13 mouse cellular contexts compared by ENCODE assay signal in the genomic region with DNA sequence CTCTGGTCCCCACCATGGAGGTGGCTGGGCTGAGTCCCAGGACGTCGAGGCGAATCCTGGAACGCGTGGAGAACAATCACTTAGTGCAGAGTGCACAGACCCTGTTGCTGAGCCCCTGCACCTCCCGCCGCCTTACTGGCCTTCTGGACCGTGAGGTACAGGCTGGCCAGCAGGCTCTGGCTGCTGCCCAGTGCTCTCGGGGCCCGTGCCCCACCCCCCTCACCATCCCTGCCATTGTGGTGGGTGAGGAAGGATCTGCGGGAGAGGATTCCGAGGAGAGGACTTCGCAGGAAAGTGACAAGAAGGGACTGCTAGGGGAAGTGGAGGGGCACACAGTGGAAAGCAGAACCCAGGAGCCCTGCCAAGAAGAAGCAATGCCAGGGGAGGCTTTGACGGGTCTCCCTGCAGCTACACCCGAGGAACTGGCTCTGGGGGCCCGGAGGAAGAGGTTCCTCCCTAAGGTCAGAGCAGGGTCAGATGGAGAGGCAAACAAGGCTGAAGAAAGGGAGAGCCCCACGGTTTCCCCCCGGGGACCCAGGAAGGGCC. TPM values are rescaled to one million over a fixed set of nuclear protein-coding genes. Genes with fewer than 3 reads are reported as not detected.
DNase-seq lines count a peak whose midpoint lies in the region; ATAC-seq lines count a peak whose summit lies in the region.
"Had no signal": no experiment of that assay in that cellular context is flagged by ENCODE, and none has a peak within 500 bp of the region (broad histone marks: within the 10 kb centered on the region; RNA-seq: fewer than 3 reads in every experiment).

No protein-coding gene starts in this region.

- no peak overlapping the region for H3K4me3 ChIP-seq in heart, embryonic 12.5 days
- H3K4me3 ChIP-seq in stomach, embryonic 16.5 days (replicated peaks; ENCODE audit: low read length) = no peak overlapping the region

- peak overlapping the region; percentile 72 for H3K27ac ChIP-seq in heart, embryonic 12.5 days (ENCODE audit: poor library complexity, severe bottlenecking)
- H3K27ac ChIP-seq in stomach, embryonic 16.5 days (ENCODE audit: low read length) = peak overlapping the region; percentile 17; the same call in 1 of the 2 replicates

- peak overlapping the region; percentile 66 for H3K9ac ChIP-seq in heart, embryonic 12.5 days
- H3K9ac ChIP-seq in stomach, embryonic 16.5 days (ENCODE audit: low read length) = peak overlapping the region; percentile 28; the same call in 1 of the 2 replicates

- no peak for DNase-seq in heart, adult 8-10 months (ENCODE audit: low spot score)
- peak; percentile 43 for DNase-seq in left cerebral cortex, postnatal 4 days
- DNase-seq in left cerebral cortex, adult 11 months (ENCODE audit: low spot score) = no peak
- no peak for DNase-seq in frontal cortex, postnatal 14 days (ENCODE audit: low spot score in 2 of 2)
- DNase-seq: cerebellum, adult 11 months; kidney, adult 9 months; right cerebral cortex, postnatal 14 days had no signal

- H3K9me3 ChIP-seq in heart, embryonic 12.5 days (replicated peaks) = no peaks in the 10 kb centered on the region
- no peaks in the 10 kb centered on the region for H3K9me3 ChIP-seq in stomach, embryonic 16.5 days (replicated peaks; ENCODE audit: control insufficient read depth, low read length)

- H3K4me1 ChIP-seq in heart, embryonic 12.5 days (replicated peaks) = peaks cover 21% of the 10 kb centered on the region
- peaks cover 7% of the 10 kb centered on the region; the same call in 1 of the 2 replicates for H3K4me1 ChIP-seq in stomach, embryonic 16.5 days (ENCODE audit: control insufficient read depth, insufficient read depth, low read length)

- H3K36me3 ChIP-seq in heart, embryonic 12.5 days = peaks cover 68% of the 10 kb centered on the region
- no peaks in the 10 kb centered on the region for H3K36me3 ChIP-seq in stomach, embryonic 16.5 days (ENCODE audit: control insufficient read depth, insufficient read depth, low read length)

- 57% methylated on average over 18 of the region's 18 CpGs for WGBS in heart, embryonic 12.5 days
- 44% methylated on average over 18 of the region's 18 CpGs for WGBS in stomach, embryonic 16.5 days

- intact Hi-C loops in left cerebral cortex, postnatal 4 days (cut with DNase I) = no loop called here

- no peaks in the 10 kb centered on the region for H3K27me3 ChIP-seq in heart, embryonic 12.5 days (replicated peaks)
- H3K27me3 ChIP-seq in stomach, embryonic 16.5 days (ENCODE audit: control insufficient read depth, insufficient read depth, low read length) = no peaks in the 10 kb centered on the region

- peak; percentile 15; the same call in 1 of the 2 replicates for ATAC-seq in heart, embryonic 12.5 days (ENCODE audit: insufficient number of reproducible peaks, low FRiP score)
- peak; percentile 56 to 66; a peak in 2 of 4 replicates for ATAC-seq in hematopoietic stem cell, adult 5-6 weeks (replicated peaks in 1 of 2; ENCODE audit: insufficient read depth in 1 of 2, low FRiP score in 2 of 2, low TSS enrichment in 1 of 2, low read depth in 1 of 2, poor library complexity in 2 of 2, severe bottlenecking in 2 of 2)
- peak; percentile 35; the same call in 1 of the 2 replicates for ATAC-seq in stomach, embryonic 16.5 days (ENCODE audit: insufficient read depth, low FRiP score)
- no peak for ATAC-seq in erythroblast, adult 5-6 weeks (replicated peaks; ENCODE audit: low FRiP score, poor library complexity, severe bottlenecking)
- ATAC-seq: lung, postnatal 0 days had no signal

- no peak overlapping the region for H3K4me2 ChIP-seq in heart, embryonic 12.5 days
- H3K4me2 ChIP-seq in stomach, embryonic 16.5 days (ENCODE audit: low read depth, low read length) = no peak overlapping the region
- H3K4me2 ChIP-seq: liver, embryonic 11.5 days had no signal

RNA-seq across cellular contexts. Expression of gene Slc28a1, which starts 21.1 kb away (rescaled TPM):
- 0.14 and 0.26 TPM in 2 replicates for polyA plus RNA-seq in heart, embryonic 12.5 days (2016; fragmentation: Nextera tagmentation; extraction: Ambion mirVana)
- under 1 TPM in 3 of 4 experiments, not detected in 1; 0.09 to 0.31 (median 0.16) TPM for total RNA-seq in heart, adult 8-10 months (2022)
- total RNA-seq in left cerebral cortex, postnatal 4 days (2021) = under 1 TPM in 1 of 2 experiments, not detected in 1; 0.12 TPM
- total RNA-seq in hematopoietic stem cell, adult 5-6 weeks (2017) = not detected in 2 replicates
- 0.61 and 0.77 TPM in 2 replicates for polyA plus RNA-seq in stomach, embryonic 16.5 days (2015; fragmentation: Nextera tagmentation; extraction: Ambion mirVana)
- 0.84 TPM in 1 of 2 replicates, not detected in the other for total RNA-seq in erythroblast, adult 5-6 weeks (2015; ENCODE audit: low replicate concordance)
- 0.26 TPM in 1 of 2 replicates, not detected in the other for total RNA-seq in erythroblast, adult 5-6 weeks (2017; ENCODE audit: low replicate concordance)

RNA-seq across cellular contexts. Expression of gene Alpk3, which starts 36.1 kb away (rescaled TPM):
- polyA plus RNA-seq in heart, embryonic 12.5 days (2016; fragmentation: Nextera tagmentation; extraction: Ambion mirVana) = 30.2 and 30.4 TPM in 2 replicates
- 100 to 1,000 TPM; 138 to 167 (median 145) TPM for total RNA-seq in heart, adult 8-10 months (2022)
- under 1 TPM; 0.58 to 0.62 TPM for total RNA-seq in left cerebral cortex, postnatal 4 days (2021)
- 4.1 and 4.3 TPM in 2 replicates for total RNA-seq in hematopoietic stem cell, adult 5-6 weeks (2017)
- 0.57 and 1.9 TPM in 2 replicates for polyA plus RNA-seq in stomach, embryonic 16.5 days (2015; fragmentation: Nextera tagmentation; extraction: Ambion mirVana)
- not detected in 2 replicates for total RNA-seq in erythroblast, adult 5-6 weeks (2015; ENCODE audit: low replicate concordance)
- total RNA-seq in erythroblast, adult 5-6 weeks (2017; ENCODE audit: low replicate concordance) = 0.14 TPM in 1 of 2 replicates, not detected in the other

Comparison
In these comparisons a context has a peak if more than half of its experiments do, and no peak if none do; other contexts are left out.
1. RNA of gene Alpk3, which starts 36.1 kb away (total RNA-seq): 138 to 167 TPM in heart, adult 8-10 months; 4.1 to 4.3 TPM in hematopoietic stem cell, adult 5-6 weeks, 0.58 to 0.62 TPM in left cerebral cortex, postnatal 4 days and 0.14 TPM in erythroblast, adult 5-6 weeks; every median in the first group is over 10 times any median in the second.